Mouse (Mus musculus): Measurements from ENCODE around the gene Chd6. TPM values are rescaled to one million over a fixed set of nuclear protein-coding genes. Genes with fewer than 3 reads are reported as not detected.

Chd6 gene
- polyA plus RNA-seq, 1 experiment from 2014 or later, result 22.4 TPM

GRCm38 (mm10) chr2:160996987-160997763, 111.7 kb downstream of the Chd6 start:
- no peak overlapping the region for H3K4me2 ChIP-seq (ENCODE audit: low read length)
- no peak overlapping the region for H3K27ac ChIP-seq
- H3K4me3 ChIP-seq (replicated peaks; ENCODE audit: low read depth, low read length), result no peak overlapping the region
- ATAC-seq (replicated peaks; ENCODE audit: low FRiP score, low read depth) (no peak), DNase-seq (ENCODE audit: low spot score) (no peak)
- H3K27me3 ChIP-seq (ENCODE audit: insufficient read depth, low read length), result no peaks in the 10 kb centered on the region
- no peak for TF ChIP-seq CTCF (IDR thresholded peaks at IDR 0.05; ENCODE audit: low read depth)
- 91% methylated on average over 6 of the region's 6 CpGs for WGBS
- H3K4me1 ChIP-seq (replicated peaks; ENCODE audit: insufficient read depth, low read length), result no peaks in the 10 kb centered on the region
- H3K9me3 ChIP-seq (replicated peaks; ENCODE audit: low read length), result no peaks in the 10 kb centered on the region
- H3K36me3 ChIP-seq (ENCODE audit: insufficient read depth, low read length), result peaks cover 11% of the 10 kb centered on the region; the same call in 1 of the 2 replicates
- H3K9ac ChIP-seq (ENCODE audit: low read depth, low read length), result no peak overlapping the region

GRCm38 (mm10) chr2:160994181-160994580, 114.7 kb downstream of the Chd6 start:
- Histone ChIP-seq H3K27me3 (ENCODE audit: insufficient read depth, low read length) (no peaks in the 10 kb centered on the region), H3K36me3 (ENCODE audit: insufficient read depth, low read length) (peaks cover 28% of the 10 kb centered on the region), H3K27ac (no peak overlapping the region), H3K9me3 (replicated peaks; ENCODE audit: low read length) (no peaks in the 10 kb centered on the region), H3K9ac (ENCODE audit: low read depth, low read length) (no peak overlapping the region), H3K4me1 (replicated peaks; ENCODE audit: insufficient read depth, low read length) (no peaks in the 10 kb centered on the region), H3K4me3 (replicated peaks; ENCODE audit: low read depth, low read length) (no peak overlapping the region), H3K4me2 (ENCODE audit: low read length) (no peak overlapping the region)
- no peak for TF ChIP-seq CTCF (IDR thresholded peaks at IDR 0.05; ENCODE audit: low read depth)
- WGBS, result 65% methylated on average over 1 of the region's 1 CpGs
- ATAC-seq (replicated peaks; ENCODE audit: low FRiP score, low read depth) (no peak), DNase-seq (ENCODE audit: low spot score) (peak; percentile 31)

GRCm38 (mm10) chr2:160992465-160992864, 116.4 kb downstream of the Chd6 start:
- no peak for ATAC-seq (replicated peaks; ENCODE audit: low FRiP score, low read depth)
- Histone ChIP-seq H3K27ac (no peak overlapping the region), H3K4me1 (replicated peaks; ENCODE audit: insufficient read depth, low read length) (no peaks in the 10 kb centered on the region), H3K27me3 (ENCODE audit: insufficient read depth, low read length) (no peaks in the 10 kb centered on the region), H3K9ac (ENCODE audit: low read depth, low read length) (no peak overlapping the region), H3K36me3 (ENCODE audit: insufficient read depth, low read length) (peaks cover 40% of the 10 kb centered on the region), H3K4me2 (ENCODE audit: low read length) (no peak overlapping the region), H3K4me3 (replicated peaks; ENCODE audit: low read depth, low read length) (no peak overlapping the region), H3K9me3 (replicated peaks; ENCODE audit: low read length) (no peaks in the 10 kb centered on the region)
- no peak for DNase-seq (ENCODE audit: low spot score)
- 96% methylated on average over 3 of the region's 3 CpGs for WGBS
- TF ChIP-seq CTCF (IDR thresholded peaks at IDR 0.05; ENCODE audit: low read depth), result no peak

- ATAC-seq (replicated peaks; ENCODE audit: low FRiP score, low read depth) (no peak), DNase-seq (ENCODE audit: low spot score) (peak; percentile 50)
- Histone ChIP-seq H3K4me2 (ENCODE audit: low read length) (no peak overlapping the region), H3K4me1 (replicated peaks; ENCODE audit: insufficient read depth, low read length) (no peaks in the 10 kb centered on the region), H3K4me3 (replicated peaks; ENCODE audit: low read depth, low read length) (no peak overlapping the region), H3K27ac (no peak overlapping the region), H3K9ac (ENCODE audit: low read depth, low read length) (no peak overlapping the region), H3K27me3 (ENCODE audit: insufficient read depth, low read length) (no peaks in the 10 kb centered on the region), H3K36me3 (ENCODE audit: insufficient read depth, low read length) (peaks cover 51% of the 10 kb centered on the region), H3K9me3 (replicated peaks; ENCODE audit: low read length) (no peaks in the 10 kb centered on the region)
- 77% methylated on average over 6 of the region's 6 CpGs for WGBS
- TF ChIP-seq CTCF (IDR thresholded peaks at IDR 0.05; ENCODE audit: low read depth), result no peak
Observed at GRCm38 (mm10) chr2:160990339-160991070, 118.4 kb downstream of the Chd6 start.

GRCm38 (mm10) chr2:160987503-160987902, 121.4 kb downstream of the Chd6 start:
- no peak overlapping the region for H3K4me3 ChIP-seq (replicated peaks; ENCODE audit: low read depth, low read length)

GRCm38 (mm10) chr2:160982636-160983035, 126.2 kb downstream of the Chd6 start:
- no peak overlapping the region for H3K4me3 ChIP-seq (replicated peaks; ENCODE audit: low read depth, low read length)
- no peak for DNase-seq (ENCODE audit: low spot score)
- H3K4me1 ChIP-seq (replicated peaks; ENCODE audit: insufficient read depth, low read length), result no peaks in the 10 kb centered on the region
- peaks cover 63% of the 10 kb centered on the region for H3K36me3 ChIP-seq (ENCODE audit: insufficient read depth, low read length)
- WGBS, result 72% methylated on average over 3 of the region's 3 CpGs
- no peak overlapping the region for H3K27ac ChIP-seq
- no peak for ATAC-seq (replicated peaks; ENCODE audit: low FRiP score, low read depth)
- no peak overlapping the region for H3K9ac ChIP-seq (ENCODE audit: low read depth, low read length)
- no peak for TF ChIP-seq CTCF (IDR thresholded peaks at IDR 0.05; ENCODE audit: low read depth)
- H3K27me3 ChIP-seq (ENCODE audit: insufficient read depth, low read length), result no peaks in the 10 kb centered on the region
- no peaks in the 10 kb centered on the region for H3K9me3 ChIP-seq (replicated peaks; ENCODE audit: low read length)
- no peak overlapping the region for H3K4me2 ChIP-seq (ENCODE audit: low read length)

More at GRCm38 (mm10) chr2:160987503-160987902, 121.4 kb downstream of the Chd6 start:
- H3K9ac ChIP-seq (ENCODE audit: low read depth, low read length), result no peak overlapping the region
- TF ChIP-seq CTCF (IDR thresholded peaks at IDR 0.05; ENCODE audit: low read depth), result no peak
- ATAC-seq (replicated peaks; ENCODE audit: low FRiP score, low read depth), result no peak
- no peaks in the 10 kb centered on the region for H3K4me1 ChIP-seq (replicated peaks; ENCODE audit: insufficient read depth, low read length)
- no peak overlapping the region for H3K27ac ChIP-seq
- no peak for DNase-seq (ENCODE audit: low spot score)
- H3K9me3 ChIP-seq (replicated peaks; ENCODE audit: low read length), result no peaks in the 10 kb centered on the region
- H3K36me3 ChIP-seq (ENCODE audit: insufficient read depth, low read length), result peaks cover 70% of the 10 kb centered on the region
- H3K27me3 ChIP-seq (ENCODE audit: insufficient read depth, low read length), result no peaks in the 10 kb centered on the region
- H3K4me2 ChIP-seq (ENCODE audit: low read length), result no peak overlapping the region

All from kidney, postnatal 0 days (tissue).